Mouse (Mus musculus) gastrocnemius, postnatal 25 days (tissue): Measurements from ENCODE around the gene Plod1. TPM values are rescaled to one million over a fixed set of nuclear protein-coding genes. Genes with fewer than 3 reads are reported as not detected.

Experiments used
- total RNA-seq, 2 experiments: library from RNA; stranded (reverse); gene quantifications; 1 replicate in 1 of 2; 2 replicates in 1 of 2; pipeline ENCODE4 v1.2.3; 2021

Gene Plod1
- total RNA-seq, 2 experiments from 2014 or later, result 25.2 to 28.9 TPM

Other genes starting within 250 kb of the Plod1 start
- not detected for gene Zfp534, start 234.2 kb downstream of the Plod1 start, total RNA-seq
- gene Zfp984, start 127.0 kb downstream of the Plod1 start, total RNA-seq, result under 1 TPM; 0.84 to 0.99 TPM
- 1 to 10 TPM; 8.1 to 8.2 TPM for gene Zfp933, start 88.4 kb downstream of the Plod1 start, total RNA-seq
- 1 to 10 TPM; 4.3 to 4.4 TPM for gene Miip, start 68.0 kb downstream of the Plod1 start, total RNA-seq
- 1 to 10 TPM; 4.7 to 5.5 TPM for gene Fv1, start 67.8 kb downstream of the Plod1 start, total RNA-seq
- gene Mfn2, start 32.1 kb downstream of the Plod1 start, total RNA-seq, result 100 to 1,000 TPM; 346 to 413 TPM
- 10 to 100 TPM; 19.1 to 20.0 TPM for gene 2510039O18Rik, start 4.1 kb upstream of the Plod1 start, total RNA-seq
- not detected for gene Nppb, start 49.0 kb upstream of the Plod1 start, total RNA-seq
- not detected for gene Nppa, start 64.0 kb upstream of the Plod1 start, total RNA-seq
- 1 to 10 TPM; 3.5 to 4.7 TPM for gene Clcn6, start 102.1 kb upstream of the Plod1 start, total RNA-seq
- gene Mthfr, start 102.3 kb upstream of the Plod1 start, total RNA-seq, result 1 to 10 TPM; 6.8 to 9.4 TPM
- gene Agtrap, start 151.3 kb upstream of the Plod1 start, total RNA-seq, result 10 to 100 TPM; 10.9 to 16.2 TPM
- 10 to 100 TPM; 10.2 to 11.0 TPM for gene Mad2l2, start 193.6 kb upstream of the Plod1 start, total RNA-seq
- not detected for gene Draxin, start 193.9 kb upstream of the Plod1 start, total RNA-seq
- 10 to 100 TPM; 28.8 to 29.8 TPM for gene Fbxo6, start 215.4 kb upstream of the Plod1 start, total RNA-seq
- gene Fbxo44, start 223.7 kb upstream of the Plod1 start, total RNA-seq, result 1 to 10 TPM; 6.4 to 7.1 TPM
- gene Fbxo2, start 223.9 kb upstream of the Plod1 start, total RNA-seq, result under 1 TPM in 1 of 2 experiments, not detected in 1; 0.28 TPM